Mouse (Mus musculus) hindbrain, postnatal 0 days (tissue): Measurements from ENCODE around the gene Rbm48. TPM values are rescaled to one million over a fixed set of nuclear protein-coding genes. Genes with fewer than 3 reads are reported as not detected.

ENCODE experiments used
- ATAC-seq: fragments of 200-750 bp; cut with Nextera tagmentation; 2 replicates; pipeline ENCODE4 v1.8.0; 2017; ENCODE audit warnings: mild to moderate bottlenecking, moderate TSS enrichment, moderate library complexity
- DNase-seq: peaks from one replicate; pipeline ENCODE4 v3.0.0-alpha.2; 2015; ENCODE audit warnings: low spot score
- H3K27ac ChIP-seq: fragments of 300-500 bp; sonication (generic); 2 replicates; pipeline ENCODE4 v1.5.1; 2014; ENCODE audit warnings: mild to moderate bottlenecking
- H3K27me3 ChIP-seq: fragments of 300-500 bp; sonication (generic); 2 replicates; pipeline ENCODE4 v1.6.1; 2014; ENCODE audit warnings: low read length, mixed read lengths; ENCODE audit not compliant: insufficient read depth
- H3K36me3 ChIP-seq: fragments of 300-500 bp; sonication (generic); 2 replicates; pipeline ENCODE4 v1.6.1; 2014; ENCODE audit warnings: low read length, mixed read lengths; ENCODE audit not compliant: insufficient read depth
- H3K4me1 ChIP-seq: fragments of 300-500 bp; sonication (generic); 2 replicates; pipeline ENCODE4 v1.6.1; 2014; ENCODE audit warnings: antibody characterized with exemption, low read length, mixed read lengths; ENCODE audit not compliant: insufficient read depth
- H3K4me2 ChIP-seq: fragments of 300-500 bp; sonication (generic); 2 replicates; pipeline ENCODE4 v1.6.1; 2014; ENCODE audit warnings: low read depth, mild to moderate bottlenecking, low read length, moderate library complexity, mixed read lengths
- H3K4me3 ChIP-seq: fragments of 300-500 bp; sonication (generic); 2 replicates; pipeline ENCODE4 v1.5.1; 2014; ENCODE audit warnings: low read length
- H3K9ac ChIP-seq: fragments of 300-500 bp; sonication (generic); replicated peaks from 2 replicates; pipeline ENCODE4 v1.6.1; 2014; ENCODE audit warnings: mild to moderate bottlenecking, low read length, moderate library complexity, mixed read lengths
- H3K9me3 ChIP-seq: fragments of 300-500 bp; sonication (generic); 2 replicates; pipeline ENCODE4 v1.6.1; 2016; ENCODE audit warnings: low read length, mixed read lengths
- CTCF ChIP-seq: IDR thresholded peaks from 2 replicates; pipeline ENCODE4 v1.5.1; 2016; ENCODE audit warnings: antibody characterized with exemption, control low read depth, low read depth
- WGBS: fragments of 180-500 bp; shearing (Covaris S2); extraction: QIAGEN DNeasy Blood & Tissue Kit; methylation state at CpG from one replicate; pipeline ENCODE4 v1.1.7; 2014; 5-methylcytosine and 5-hydroxymethylcytosine counted together
- polyA plus RNA-seq: library from polyadenylated mRNA; unstranded; fragments of >200 nt; fragmentation: Nextera tagmentation; extraction: Ambion mirVana; gene quantifications from 2 replicates; pipeline ENCODE4 v1.2.1, GENCODE M21; 2015
- total RNA-seq: library from RNA; depleted of rRNA; stranded (reverse); fragments of >200 nt; gene quantifications from 2 replicates; pipeline ENCODE4 v1.2.3, GENCODE M21; 2014

The Rbm48 gene
- total and polyA plus RNA-seq, 2 experiments from 2014 or later, result 18.1 to 19.8 TPM

- H3K27me3 ChIP-seq, result no peaks in the 10 kb centered on the region
- ATAC-seq (no peak), DNase-seq (no peak)
- H3K4me1 ChIP-seq, result no peaks in the 10 kb centered on the region
- 0 out of 2 replicates have a peak, but pooled peaks cover 4% of the 10 kb centered on the region for H3K9me3 ChIP-seq
- WGBS, result 97% methylated on average over 4 of the region's 4 CpGs
- H3K4me2 ChIP-seq, result no peak within 1 kb of the TSS
- no peak for TF ChIP-seq CTCF
- H3K4me3 ChIP-seq, result no peak within 1 kb of the TSS
- no peak within 1 kb of the TSS for H3K9ac ChIP-seq
- no peak within 1 kb of the TSS for H3K27ac ChIP-seq
- peaks cover 71% of the 10 kb centered on the region for H3K36me3 ChIP-seq
Observed at GRCm38 (mm10) chr5:3571266-3571665, 25.1 kb downstream of the Rbm48 start, which contains the start of gene 1700109H08Rik. TSS of gene 1700109H08Rik (plus strand) at chr5:3571566.

- 90% methylated on average over 2 of the region's 2 CpGs for WGBS
- no peaks in the 10 kb centered on the region for H3K9me3 ChIP-seq
- DNase-seq (no peak), ATAC-seq (no peak)
- H3K27ac ChIP-seq, result no peak overlapping the region
- no peak overlapping the region for H3K9ac ChIP-seq
- no peaks in the 10 kb centered on the region for H3K27me3 ChIP-seq
- H3K4me1 ChIP-seq, result no peaks in the 10 kb centered on the region
- H3K4me2 ChIP-seq, result no peak overlapping the region
- no peak for TF ChIP-seq CTCF
- peaks cover 25% of the 10 kb centered on the region for H3K36me3 ChIP-seq
- no peak overlapping the region for H3K4me3 ChIP-seq
Observed at GRCm38 (mm10) chr5:3554198-3554597, 42.2 kb downstream of the Rbm48 start.

DNA sequence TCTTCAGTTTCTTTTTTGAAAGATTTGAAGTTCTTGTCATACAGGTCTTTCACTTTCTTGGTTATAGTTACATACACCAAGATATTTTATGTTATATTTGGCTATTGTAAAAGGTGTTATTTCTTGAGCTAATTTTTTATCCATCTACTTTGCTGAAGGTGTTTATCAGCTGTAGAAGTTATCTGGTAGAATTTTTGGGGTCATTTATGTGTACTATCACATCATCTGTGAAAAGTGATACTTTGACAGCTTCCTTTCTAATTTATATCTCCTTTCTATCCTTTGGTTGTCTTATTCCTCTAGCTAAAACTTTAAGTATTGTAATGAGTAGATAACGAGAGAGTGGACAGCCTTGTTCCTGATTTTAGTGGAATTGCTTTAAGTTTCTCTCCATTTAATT is 44.9 kb downstream of the Rbm48 start:
- 100% methylated on average over 1 of the region's 1 CpGs for WGBS
- no peak overlapping the region for H3K27ac ChIP-seq
- no peaks in the 10 kb centered on the region for H3K9me3 ChIP-seq

DNA sequence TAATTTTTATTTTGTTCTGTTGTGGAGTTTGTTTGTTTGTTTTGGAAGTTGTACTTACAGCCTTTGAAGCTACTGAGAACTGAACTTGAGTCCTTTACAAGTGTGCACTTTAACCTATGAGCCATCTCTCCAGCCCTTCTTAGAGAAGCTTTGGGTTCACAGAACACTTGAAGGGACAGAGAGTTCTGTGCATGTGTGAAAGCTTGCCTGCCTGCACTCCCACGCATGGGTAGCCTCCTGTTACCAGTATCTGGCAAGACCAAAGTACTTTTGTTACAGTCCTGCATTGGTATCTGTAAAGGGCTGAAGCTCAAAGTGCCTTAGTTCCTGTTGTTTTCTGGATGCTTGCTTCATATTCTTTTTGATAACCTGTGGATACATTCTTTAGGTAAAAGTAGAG is 50.2 kb downstream of the Rbm48 start:
- H3K4me1 ChIP-seq, result no peaks in the 10 kb centered on the region
- no peak overlapping the region for H3K27ac ChIP-seq
- no peaks in the 10 kb centered on the region for H3K27me3 ChIP-seq
- H3K9ac ChIP-seq, result no peak overlapping the region
- no peak overlapping the region for H3K4me2 ChIP-seq
- ATAC-seq, result no peak
- H3K36me3 ChIP-seq, result no peaks in the 10 kb centered on the region
- DNase-seq, result no peak
- H3K4me3 ChIP-seq, result no peak overlapping the region
- no peaks in the 10 kb centered on the region for H3K9me3 ChIP-seq
- TF ChIP-seq CTCF, result no peak
- WGBS, result 89% methylated on average over 1 of the region's 1 CpGs

More for the DNA sequence above, 44.9 kb downstream of the Rbm48 start:
- H3K36me3 ChIP-seq, result peaks cover 5% of the 10 kb centered on the region; the same call in 1 of the 2 replicates
- H3K4me3 ChIP-seq, result no peak overlapping the region
- TF ChIP-seq CTCF, result no peak
- H3K27me3 ChIP-seq, result no peaks in the 10 kb centered on the region
- DNase-seq, result no peak
- no peak overlapping the region for H3K9ac ChIP-seq
- no peak overlapping the region for H3K4me2 ChIP-seq
- no peak for ATAC-seq
- no peaks in the 10 kb centered on the region for H3K4me1 ChIP-seq

- WGBS, result 7% methylated on average over 7 of the region's 7 CpGs
- DNase-seq (no peak), ATAC-seq (no peak; the same call in 1 of the 2 replicates)
- peak overlapping the region; percentile 78 for H3K4me2 ChIP-seq
- H3K9me3 ChIP-seq, result no peaks in the 10 kb centered on the region
- H3K4me1 ChIP-seq, result no peaks in the 10 kb centered on the region
- no peaks in the 10 kb centered on the region for H3K36me3 ChIP-seq
- no peak for TF ChIP-seq CTCF
- no peaks in the 10 kb centered on the region for H3K27me3 ChIP-seq
- no peak overlapping the region for H3K27ac ChIP-seq
- H3K9ac ChIP-seq, result peak overlapping the region; percentile 86
- H3K4me3 ChIP-seq, result peak overlapping the region; percentile 91
Observed at GRCm38 (mm10) chr5:3544480-3544769, 52.0 kb downstream of the Rbm48 start.

- TF ChIP-seq CTCF, result peak; percentile 94
- H3K4me2 ChIP-seq, result peak within 1 kb of the TSS; percentile 78
- WGBS, result under 1% methylated on average over 78 of the region's 80 CpGs
Observed at GRCm38 (mm10) chr5:3543629-3544479, 52.5 kb downstream of the Rbm48 start, which contains the start of gene Fam133b. TSS of gene Fam133b (plus strand) at chr5:3543833.

GRCm38 (mm10) chr5:3541871-3542270 is 54.5 kb downstream of the Rbm48 start:
- ATAC-seq, result no peak
- Histone ChIP-seq H3K27ac (no peak overlapping the region), H3K4me1 (no peaks in the 10 kb centered on the region), H3K27me3 (no peaks in the 10 kb centered on the region), H3K9ac (no peak overlapping the region), H3K4me2 (no peak overlapping the region), H3K9me3 (no peaks in the 10 kb centered on the region), H3K36me3 (no peaks in the 10 kb centered on the region), H3K4me3 (no peak overlapping the region)
- DNase-seq, result no peak
- WGBS, result 88% methylated on average over 6 of the region's 6 CpGs
- TF ChIP-seq CTCF, result no peak

More at GRCm38 (mm10) chr5:3543629-3544479, 52.5 kb downstream of the Rbm48 start, which contains the start of gene Fam133b:
- Histone ChIP-seq H3K27me3 (no peaks in the 10 kb centered on the region), H3K4me1 (no peaks in the 10 kb centered on the region), H3K9ac (peak within 1 kb of the TSS; percentile 86), H3K9me3 (no peaks in the 10 kb centered on the region), H3K36me3 (no peaks in the 10 kb centered on the region), H3K4me3 (peak within 1 kb of the TSS; percentile 91), H3K27ac (peak within 1 kb of the TSS; percentile 88)
- ATAC-seq (peak; percentile 96), DNase-seq (peak; percentile 96)
